Comparison of ENCODE assay signal across 34 mouse cellular contexts in genomic region chr4:43465935-43466334, GRCm38 (mm10). TPM values are rescaled to one million over a fixed set of nuclear protein-coding genes. Genes with fewer than 3 reads are reported as not detected.
A peak's percentile ranks its signal among the peaks of the same experiment; 100 is the strongest.
DNase-seq lines count a peak whose midpoint lies in the region; ATAC-seq and TF ChIP-seq lines count a peak whose summit lies in the region.
"Had no signal": no experiment of that assay in that cellular context is flagged by ENCODE, and none has a peak within 500 bp of the region (broad histone marks: within the 10 kb centered on the region; RNA-seq: fewer than 3 reads in every experiment).

No protein-coding gene starts in this region.

- no peak overlapping the region for H3K4me2 ChIP-seq in liver, embryonic 11.5 days
- no peak overlapping the region for H3K4me2 ChIP-seq in hindbrain, embryonic 12.5 days (replicated peaks)
- H3K4me2 ChIP-seq: embryonic facial prominence, embryonic 13.5 days; heart, embryonic 13.5 days; lung, embryonic 15.5 days; midbrain, embryonic 12.5 days; neural tube, embryonic 13.5 days had no signal

- no peaks in the 10 kb centered on the region for H3K79me2 ChIP-seq in liver, adult 2 months (ENCODE audit: control insufficient read depth, insufficient read depth, low read length)
- no peaks in the 10 kb centered on the region for H3K79me2 ChIP-seq in macrophage (ENCODE audit: inconsistent target)

- TF ChIP-seq POLR2A in liver, adult 2 months (IDR thresholded peaks at IDR 0.05; ENCODE audit: extremely low read depth, insufficient read depth, low read length), result no peak
- TF ChIP-seq POLR2A in bone marrow macrophage, adult 2 months (IDR thresholded peaks at IDR 0.05; ENCODE audit: borderline replicate concordance, low read depth, low read length), result no peak

- no peaks in the 10 kb centered on the region for H3K9me3 ChIP-seq in liver, embryonic 11.5 days (ENCODE audit: control insufficient read depth, low read length)
- H3K9me3 ChIP-seq in hindbrain, embryonic 12.5 days (replicated peaks), result no peaks in the 10 kb centered on the region
- H3K9me3 ChIP-seq: embryonic facial prominence, embryonic 13.5 days; forebrain, embryonic 10.5 days; heart, embryonic 13.5 days; hindbrain, embryonic 10.5 days; lung, embryonic 15.5 days; midbrain, embryonic 12.5 days; neural tube, embryonic 13.5 days had no signal

- H3K9ac ChIP-seq in liver, adult 2 months (ENCODE audit: low read depth, low read length), result no peak overlapping the region
- H3K9ac ChIP-seq in liver, embryonic 11.5 days (ENCODE audit: low read depth, low read length), result no peak overlapping the region
- no peak overlapping the region for H3K9ac ChIP-seq in hindbrain, embryonic 12.5 days
- H3K9ac ChIP-seq: embryonic facial prominence, embryonic 13.5 days; heart, embryonic 13.5 days; lung, embryonic 15.5 days; midbrain, embryonic 12.5 days; neural tube, embryonic 13.5 days had no signal

- no peak for DNase-seq in liver, adult 2 months (ENCODE audit: extremely low read depth, low read depth, low spot score)
- DNase-seq in liver, embryonic 11.5 days (ENCODE audit: low spot score), result no peak
- DNase-seq in A20 (ENCODE audit: low read depth, low spot score), result peak; percentile 39
- DNase-seq in frontal cortex, postnatal 14 days (ENCODE audit: low spot score in 2 of 2), result no peak
- DNase-seq: adrenal gland, adult 2 months; adrenal gland, postnatal 36 days; cerebellum, adult 11-12 months; cerebellum, adult 9-11 months; gastrocnemius, postnatal 10 days; heart, postnatal 10 days; kidney, adult 2 months; kidney, postnatal 4 days; liver; thymus, postnatal 25 days had no signal

- H3K4me3 ChIP-seq in liver, adult 2 months (ENCODE audit: insufficient read depth, low read depth, low read length), result no peak overlapping the region
- no peak overlapping the region for H3K4me3 ChIP-seq in liver, embryonic 11.5 days (ENCODE audit: low read depth, low read length)
- H3K4me3 ChIP-seq in bone marrow macrophage, adult 2 months (ENCODE audit: insufficient read depth, low read length), result peak overlapping the region; percentile 26
- H3K4me3 ChIP-seq in macrophage (ENCODE audit: inconsistent target), result no peak overlapping the region
- H3K4me3 ChIP-seq in hindbrain, embryonic 12.5 days, result no peak overlapping the region
- H3K4me3 ChIP-seq: embryonic facial prominence, embryonic 13.5 days; forebrain, embryonic 10.5 days; heart, embryonic 13.5 days; hindbrain, embryonic 10.5 days; lung, embryonic 15.5 days; megakaryocyte, embryonic 14.5 days; midbrain, embryonic 12.5 days; neural tube, embryonic 13.5 days had no signal

- peak overlapping the region; percentile 54 for H3K27ac ChIP-seq in liver, adult 2 months (replicated peaks; ENCODE audit: insufficient read depth, low read depth, low read length)
- H3K27ac ChIP-seq in liver, embryonic 11.5 days (ENCODE audit: low read depth, low read length), result no peak overlapping the region
- peak overlapping the region; percentile 99 for H3K27ac ChIP-seq in bone marrow macrophage, adult 2 months (ENCODE audit: insufficient read depth, low read depth, low read length)
- peak overlapping the region; percentile 100 for H3K27ac ChIP-seq in macrophage
- H3K27ac ChIP-seq in hindbrain, embryonic 12.5 days, result no peak overlapping the region
- H3K27ac ChIP-seq: embryonic facial prominence, embryonic 13.5 days; forebrain, embryonic 10.5 days; heart, embryonic 13.5 days; hindbrain, embryonic 10.5 days; lung, embryonic 15.5 days; midbrain, embryonic 12.5 days; neural tube, embryonic 13.5 days had no signal

- 85% methylated on average over 6 of the region's 6 CpGs for WGBS in liver, adult 2 months
- WGBS in liver, embryonic 11.5 days, result 75% methylated on average over 6 of the region's 6 CpGs
- 18% methylated on average over 6 of the region's 6 CpGs for WGBS in macrophage (ENCODE audit: missing documents)
- WGBS in hindbrain, embryonic 12.5 days, result 92% methylated on average over 6 of the region's 6 CpGs

- no peak for ATAC-seq in liver, embryonic 11.5 days (replicated peaks; ENCODE audit: low FRiP score)
- no peak for ATAC-seq in hindbrain, embryonic 12.5 days (ENCODE audit: low FRiP score)
- ATAC-seq: activated CD4-positive, CD25-positive, alpha-beta regulatory T cell, adult 4 months; forebrain, embryonic 16.5 days; hindbrain, embryonic 16.5 days had no signal

- H3K4me1 ChIP-seq in liver, adult 2 months (ENCODE audit: control insufficient read depth, insufficient read depth, low read length), result no peaks in the 10 kb centered on the region
- H3K4me1 ChIP-seq in liver, embryonic 11.5 days (replicated peaks; ENCODE audit: control insufficient read depth, insufficient read depth, low read length), result no peaks in the 10 kb centered on the region
- H3K4me1 ChIP-seq in bone marrow macrophage, adult 2 months (ENCODE audit: control insufficient read depth, insufficient read depth, low read length), result peaks cover 49% of the 10 kb centered on the region
- H3K4me1 ChIP-seq in hindbrain, embryonic 12.5 days, result no peaks in the 10 kb centered on the region
- H3K4me1 ChIP-seq: forebrain, embryonic 10.5 days; hindbrain, embryonic 10.5 days; lung, embryonic 15.5 days; midbrain, embryonic 12.5 days; neural tube, embryonic 13.5 days had no signal

- no peak for TF ChIP-seq CTCF in liver, adult 2 months (IDR thresholded peaks at IDR 0.05; ENCODE audit: low read depth, low read length)
- no peak for TF ChIP-seq CTCF in bone marrow macrophage, adult 2 months (IDR thresholded peaks at IDR 0.05; ENCODE audit: low read depth, low read length)

- no peaks in the 10 kb centered on the region for H3K36me3 ChIP-seq in liver, adult 2 months (ENCODE audit: control insufficient read depth, insufficient read depth, low read length)
- H3K36me3 ChIP-seq in liver, embryonic 11.5 days (ENCODE audit: control insufficient read depth, insufficient read depth, low read length), result no peaks in the 10 kb centered on the region
- no peaks in the 10 kb centered on the region for H3K36me3 ChIP-seq in macrophage (ENCODE audit: inconsistent target)
- no peaks in the 10 kb centered on the region for H3K36me3 ChIP-seq in hindbrain, embryonic 12.5 days
- H3K36me3 ChIP-seq: embryonic facial prominence, embryonic 13.5 days; forebrain, embryonic 10.5 days; heart, embryonic 13.5 days; hindbrain, embryonic 10.5 days; lung, embryonic 15.5 days; midbrain, embryonic 12.5 days; neural tube, embryonic 13.5 days had no signal

- H3K27me3 ChIP-seq in liver, adult 2 months (ENCODE audit: control insufficient read depth, insufficient read depth, low read length), result no peaks in the 10 kb centered on the region
- no peaks in the 10 kb centered on the region for H3K27me3 ChIP-seq in liver, embryonic 11.5 days (replicated peaks; ENCODE audit: control insufficient read depth, insufficient read depth, low read length)
- no peaks in the 10 kb centered on the region for H3K27me3 ChIP-seq in hindbrain, embryonic 12.5 days
- H3K27me3 ChIP-seq: embryonic facial prominence, embryonic 13.5 days; heart, embryonic 13.5 days; lung, embryonic 15.5 days; midbrain, embryonic 12.5 days; neural tube, embryonic 13.5 days had no signal

RNA-seq across cellular contexts. Expression of gene Cd72, which starts 11.5 kb away (rescaled TPM):
- 2.8 and 3.6 TPM in 2 replicates for total RNA-seq in liver, adult 2 months (2014; rRNA removed)
- 1.3 and 4.9 TPM in 2 replicates for polyA plus RNA-seq in liver, adult 2 months (2012; rRNA removed)
- 1.2 and 1.3 TPM in 2 replicates for polyA plus RNA-seq in liver, embryonic 11.5 days (2014; fragmentation: Nextera tagmentation; extraction: Ambion mirVana)
- 854 and 867 TPM in 2 replicates for polyA plus RNA-seq in bone marrow macrophage, adult 2 months (2012; ENCODE audit: insufficient read depth, insufficient read length, missing spikeins)
- 100 to 1,000 TPM in 20 of 26 experiments, 10 to 100 TPM in 6; 23.1 to 382 (median 173) TPM for total RNA-seq in macrophage (2018; cell fraction: chromatin; rRNA removed)
- 100 to 1,000 TPM in 13 of 26 experiments, 10 to 100 TPM in 13; 47.9 to 276 (median 118) TPM for total RNA-seq in macrophage (2018; cell fraction: cytosol; rRNA removed)
- total RNA-seq in macrophage (2018; cell fraction: nucleus; rRNA removed), result 100 to 1,000 TPM in 21 of 26 experiments, 10 to 100 TPM in 5; 42.9 to 554 (median 170) TPM
- polyA plus RNA-seq in macrophage (2018), result 155 to 199 TPM (median 157 TPM) in 3 replicates
- 2.0 and 3.8 TPM in 2 replicates for polyA plus RNA-seq in hindbrain, embryonic 12.5 days (2016; fragmentation: Nextera tagmentation; extraction: Ambion mirVana)

RNA-seq across cellular contexts. Expression of gene Sit1, which starts 17.6 kb away (rescaled TPM):
- not detected in 2 replicates for total RNA-seq in liver, adult 2 months (2014; rRNA removed)
- 0.13 and 0.51 TPM in 2 replicates for polyA plus RNA-seq in liver, adult 2 months (2012; rRNA removed)
- polyA plus RNA-seq in liver, embryonic 11.5 days (2014; fragmentation: Nextera tagmentation; extraction: Ambion mirVana), result not detected in 2 replicates
- polyA plus RNA-seq in bone marrow macrophage, adult 2 months (2012; ENCODE audit: insufficient read depth, insufficient read length, missing spikeins), result not detected in 2 replicates
- not detected for total RNA-seq in macrophage (2018; cell fraction: chromatin; rRNA removed)
- not detected for total RNA-seq in macrophage (2018; cell fraction: cytosol; rRNA removed)
- not detected for total RNA-seq in macrophage (2018; cell fraction: nucleus; rRNA removed)
- polyA plus RNA-seq in macrophage (2018), result not detected in 3 replicates
- not detected in 2 replicates for polyA plus RNA-seq in hindbrain, embryonic 12.5 days (2016; fragmentation: Nextera tagmentation; extraction: Ambion mirVana)
- total RNA-seq: adrenal gland, adult 2 months; adrenal gland, postnatal 36 days; gastrocnemius, postnatal 10 days; layer of hippocampus, adult 8-10 months; layer of hippocampus, postnatal 25 days; left cerebral cortex, postnatal 36 days had no signal
- polyA plus RNA-seq: embryonic facial prominence, embryonic 13.5 days; forebrain, embryonic 10.5 days; forebrain, embryonic 16.5 days; heart, embryonic 13.5 days; hindbrain, embryonic 10.5 days; hindbrain, embryonic 16.5 days; intestine, embryonic 14.5 days; kidney, embryonic 16.5 days; midbrain, embryonic 12.5 days; neural tube, embryonic 13.5 days; stomach, embryonic 14.5 days had no signal

RNA-seq across cellular contexts. Expression of gene Tesk1, which starts 24.2 kb away (rescaled TPM):
- total RNA-seq in liver, adult 2 months (2014; rRNA removed), result 3.0 and 3.2 TPM in 2 replicates
- 25.0 and 28.3 TPM in 2 replicates for polyA plus RNA-seq in liver, adult 2 months (2012; rRNA removed)
- 4.3 TPM in 2 replicates for polyA plus RNA-seq in liver, embryonic 11.5 days (2014; fragmentation: Nextera tagmentation; extraction: Ambion mirVana)
- polyA plus RNA-seq in bone marrow macrophage, adult 2 months (2012; ENCODE audit: insufficient read depth, insufficient read length, missing spikeins), result 47.2 and 51.5 TPM in 2 replicates
- total RNA-seq in macrophage (2018; cell fraction: chromatin; rRNA removed), result 10 to 100 TPM in 25 of 26 experiments, 1 to 10 TPM in 1; 6.5 to 65.0 (median 35.2) TPM
- 10 to 100 TPM; 33.5 to 59.0 (median 44.7) TPM for total RNA-seq in macrophage (2018; cell fraction: cytosol; rRNA removed)
- total RNA-seq in macrophage (2018; cell fraction: nucleus; rRNA removed), result 10 to 100 TPM; 20.1 to 53.9 (median 36.3) TPM
- 40.0 to 51.6 TPM (median 50.0 TPM) in 3 replicates for polyA plus RNA-seq in macrophage (2018)
- polyA plus RNA-seq in hindbrain, embryonic 12.5 days (2016; fragmentation: Nextera tagmentation; extraction: Ambion mirVana), result 15.7 and 16.2 TPM in 2 replicates

RNA-seq across cellular contexts. Expression of gene Ccdc107, which starts 26.8 kb away (rescaled TPM):
- 190 and 221 TPM in 2 replicates for total RNA-seq in liver, adult 2 months (2014; rRNA removed)
- 260 and 344 TPM in 2 replicates for polyA plus RNA-seq in liver, adult 2 months (2012; rRNA removed)
- 60.3 and 60.5 TPM in 2 replicates for polyA plus RNA-seq in liver, embryonic 11.5 days (2014; fragmentation: Nextera tagmentation; extraction: Ambion mirVana)
- 33.0 and 39.4 TPM in 2 replicates for polyA plus RNA-seq in bone marrow macrophage, adult 2 months (2012; ENCODE audit: insufficient read depth, insufficient read length, missing spikeins)
- total RNA-seq in macrophage (2018; cell fraction: chromatin; rRNA removed), result 10 to 100 TPM in 21 of 26 experiments, 1 to 10 TPM in 5; 3.7 to 31.8 (median 17.7) TPM
- 10 to 100 TPM; 15.7 to 30.8 (median 22.4) TPM for total RNA-seq in macrophage (2018; cell fraction: cytosol; rRNA removed)
- total RNA-seq in macrophage (2018; cell fraction: nucleus; rRNA removed), result 10 to 100 TPM in 25 of 26 experiments, 1 to 10 TPM in 1; 7.9 to 38.1 (median 20.2) TPM
- 24.0 to 38.6 TPM (median 24.2 TPM) in 3 replicates for polyA plus RNA-seq in macrophage (2018)
- polyA plus RNA-seq in hindbrain, embryonic 12.5 days (2016; fragmentation: Nextera tagmentation; extraction: Ambion mirVana), result 50.8 and 51.4 TPM in 2 replicates

RNA-seq across cellular contexts. Expression of gene Arhgef39, which starts 33.6 kb away (rescaled TPM):
- total RNA-seq in liver, adult 2 months (2014; rRNA removed), result 0.74 and 0.94 TPM in 2 replicates
- 0.81 and 1.4 TPM in 2 replicates for polyA plus RNA-seq in liver, adult 2 months (2012; rRNA removed)
- 45.1 and 46.1 TPM in 2 replicates for polyA plus RNA-seq in liver, embryonic 11.5 days (2014; fragmentation: Nextera tagmentation; extraction: Ambion mirVana)
- polyA plus RNA-seq in bone marrow macrophage, adult 2 months (2012; ENCODE audit: insufficient read depth, insufficient read length, missing spikeins), result 32.5 and 39.2 TPM in 2 replicates
- total RNA-seq in macrophage (2018; cell fraction: chromatin; rRNA removed), result 10 to 100 TPM in 8 of 26 experiments, 1 to 10 TPM in 17, under 1 TPM in 1; 0.74 to 16.2 (median 6.9) TPM
- total RNA-seq in macrophage (2018; cell fraction: cytosol; rRNA removed), result 1 to 10 TPM in 22 of 26 experiments, under 1 TPM in 4; 0.24 to 3.3 (median 1.3) TPM
- total RNA-seq in macrophage (2018; cell fraction: nucleus; rRNA removed), result 10 to 100 TPM in 4 of 26 experiments, 1 to 10 TPM in 20, under 1 TPM in 1, not detected in 1; 0.58 to 20.9 (median 6.2) TPM
- 0.69 to 2.4 TPM (median 1.2 TPM) in 3 replicates for polyA plus RNA-seq in macrophage (2018)
- polyA plus RNA-seq in hindbrain, embryonic 12.5 days (2016; fragmentation: Nextera tagmentation; extraction: Ambion mirVana), result 22.6 and 26.8 TPM in 2 replicates

Comparison
In these comparisons a context has a peak if more than half of its experiments do, and no peak if none do; other contexts are left out.
1. H3K27ac ChIP-seq: peak in liver, adult 2 months (single experiment), bone marrow macrophage, adult 2 months (single experiment) and macrophage (single experiment); none in liver, embryonic 11.5 days (single experiment) and hindbrain, embryonic 12.5 days (single experiment).
2. RNA of gene Cd72, which starts 11.5 kb away (polyA plus RNA-seq): 854 to 867 TPM in bone marrow macrophage, adult 2 months and 155 to 199 TPM in macrophage; 1.3 to 4.9 TPM in liver, adult 2 months, 2.0 to 3.8 TPM in hindbrain, embryonic 12.5 days and 1.2 to 1.3 TPM in liver, embryonic 11.5 days; every median in the first group is over 10 times any median in the second.